Mouse (Mus musculus): ENCODE data around the gene Myl9. TPM values are rescaled to one million over a fixed set of nuclear protein-coding genes. Genes with fewer than 3 reads are reported as not detected.

Gene Myl9
- polyA plus RNA-seq, 1 experiment, result 35.0 TPM

DNA sequence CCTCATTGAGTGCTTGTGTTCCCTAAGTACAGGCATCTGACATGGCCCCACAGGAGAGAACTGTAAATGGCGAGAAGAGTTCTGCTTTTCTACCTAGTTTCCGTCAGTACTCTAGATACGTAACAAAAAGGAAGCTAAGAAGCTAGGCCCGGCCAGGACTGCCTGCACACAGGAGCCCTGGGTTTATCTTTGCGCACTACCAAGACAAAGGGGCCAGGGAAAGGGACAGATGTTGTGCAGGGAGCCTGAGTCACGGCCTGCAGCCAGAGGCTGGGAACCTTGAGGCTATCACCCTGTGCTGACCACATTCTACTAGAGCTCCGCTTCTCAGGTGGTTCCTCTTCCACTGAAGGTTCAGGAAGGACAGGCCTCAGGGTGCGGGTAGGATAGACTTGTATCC is 25.5 kb upstream of the Myl9 start:
- no peak overlapping the region for H3K27ac ChIP-seq (replicated peaks; ENCODE audit: low read depth, low read length)
- no peak overlapping the region for H3K4me3 ChIP-seq (ENCODE audit: insufficient read depth, low read depth, low read length)
- H3K4me1 ChIP-seq (ENCODE audit: control insufficient read depth, insufficient read depth, insufficient read length, low read length), result peaks cover 11% of the 10 kb centered on the region

DNA sequence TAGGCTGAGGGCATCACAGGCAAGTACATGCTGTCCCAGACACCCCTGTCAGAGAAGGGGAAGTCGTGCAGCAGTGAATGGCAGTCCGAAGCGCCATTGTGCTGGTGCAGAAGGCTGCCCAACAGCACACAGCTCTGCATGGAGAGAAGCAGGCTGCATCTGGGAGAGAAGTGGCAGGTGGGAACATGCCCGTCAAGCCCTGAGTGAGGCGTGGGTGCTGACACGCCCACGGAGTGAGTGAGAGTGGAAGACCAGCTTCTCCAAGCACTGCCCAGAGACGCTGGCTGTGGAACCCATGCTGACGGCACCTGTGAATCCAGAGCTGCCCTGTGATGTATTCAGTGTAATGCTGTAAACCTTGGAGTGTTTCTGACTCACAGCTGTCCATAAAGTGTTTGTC is 18.3 kb upstream of the Myl9 start:
- H3K4me1 ChIP-seq (ENCODE audit: control insufficient read depth, insufficient read depth, insufficient read length, low read length), result no peaks in the 10 kb centered on the region
- no peak overlapping the region for H3K27ac ChIP-seq (replicated peaks; ENCODE audit: low read depth, low read length)
- H3K4me3 ChIP-seq (ENCODE audit: insufficient read depth, low read depth, low read length), result no peak overlapping the region

DNA sequence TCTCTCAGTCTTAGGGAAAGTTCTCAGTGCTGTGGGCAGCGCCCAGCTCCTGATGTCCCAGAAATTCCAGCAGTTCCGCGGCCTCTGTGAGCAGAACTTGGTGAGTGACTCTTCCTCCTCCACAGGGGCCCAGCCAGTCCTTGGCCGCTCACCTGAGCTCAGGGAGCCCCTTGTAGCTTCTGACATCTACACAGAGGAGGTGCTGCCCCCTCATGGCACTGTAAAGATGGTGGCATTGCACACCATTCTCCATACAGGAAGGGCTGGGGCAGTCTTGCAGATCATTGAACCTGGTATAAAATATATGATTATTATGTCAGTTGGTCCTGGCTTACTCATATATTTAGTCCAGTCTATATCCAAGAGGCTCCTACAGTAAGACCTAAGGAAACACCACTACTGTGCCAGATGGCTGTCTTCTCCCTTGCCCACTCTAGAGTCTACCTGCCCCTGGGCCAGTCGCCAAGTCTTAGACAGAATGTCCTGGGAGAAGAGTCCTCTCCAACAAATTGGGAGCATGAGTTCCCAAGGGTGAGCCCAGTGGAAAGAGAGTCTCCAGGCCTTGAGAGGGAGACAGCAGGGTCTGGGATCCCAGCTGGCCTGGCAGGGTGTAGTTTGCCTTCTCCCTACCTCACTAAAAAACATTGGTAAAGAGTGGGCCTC is 14.2 kb upstream of the Myl9 start:
- H3K4me1 ChIP-seq (ENCODE audit: control insufficient read depth, insufficient read depth, insufficient read length, low read length), result no peaks in the 10 kb centered on the region; the same call in 1 of the 2 replicates
- no peak overlapping the region for H3K27ac ChIP-seq (replicated peaks; ENCODE audit: low read depth, low read length)
- no peak overlapping the region for H3K4me3 ChIP-seq (ENCODE audit: insufficient read depth, low read depth, low read length)

DNA sequence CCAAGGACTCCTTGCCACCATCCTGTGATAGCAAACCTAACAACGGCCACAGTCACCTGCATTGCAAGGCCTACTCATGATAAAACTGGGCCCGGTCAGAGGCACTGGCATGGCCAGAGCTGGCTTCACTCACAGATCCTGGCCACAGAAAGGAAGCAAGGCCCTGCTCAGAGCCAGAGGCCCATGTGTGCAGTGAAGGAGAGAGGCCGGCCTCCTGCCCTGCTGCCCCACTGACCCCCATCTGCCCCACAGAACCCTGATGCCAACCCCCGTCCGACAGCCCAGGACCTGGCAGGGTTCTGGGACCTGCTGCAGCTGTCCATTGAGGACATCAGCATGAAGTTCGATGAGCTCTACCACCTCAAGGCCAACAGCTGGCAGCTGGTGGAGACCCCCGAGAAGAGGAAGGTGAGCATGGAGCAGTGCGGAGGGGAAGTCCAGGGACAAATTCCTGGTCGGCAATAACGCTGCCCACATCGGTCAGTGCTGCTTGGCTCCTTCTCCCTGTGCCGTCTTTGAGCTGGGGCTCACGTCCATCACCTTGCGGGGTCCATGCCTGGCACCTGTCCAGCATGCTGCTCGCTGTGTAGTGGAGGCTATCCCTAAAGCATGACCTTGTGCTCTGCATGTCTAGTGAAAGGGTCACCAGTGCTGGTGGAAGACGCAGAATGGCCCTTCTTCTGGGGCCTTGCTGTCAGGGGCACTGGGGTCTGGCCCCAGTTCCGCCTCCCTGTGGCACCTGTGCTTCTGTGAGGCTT is 13.5 kb upstream of the Myl9 start:
- Histone ChIP-seq H3K4me1 (ENCODE audit: control insufficient read depth, insufficient read depth, insufficient read length, low read length) (no peaks in the 10 kb centered on the region; the same call in 1 of the 2 replicates), H3K27ac (replicated peaks; ENCODE audit: low read depth, low read length) (no peak overlapping the region), H3K4me3 (ENCODE audit: insufficient read depth, low read depth, low read length) (no peak overlapping the region)

DNA sequence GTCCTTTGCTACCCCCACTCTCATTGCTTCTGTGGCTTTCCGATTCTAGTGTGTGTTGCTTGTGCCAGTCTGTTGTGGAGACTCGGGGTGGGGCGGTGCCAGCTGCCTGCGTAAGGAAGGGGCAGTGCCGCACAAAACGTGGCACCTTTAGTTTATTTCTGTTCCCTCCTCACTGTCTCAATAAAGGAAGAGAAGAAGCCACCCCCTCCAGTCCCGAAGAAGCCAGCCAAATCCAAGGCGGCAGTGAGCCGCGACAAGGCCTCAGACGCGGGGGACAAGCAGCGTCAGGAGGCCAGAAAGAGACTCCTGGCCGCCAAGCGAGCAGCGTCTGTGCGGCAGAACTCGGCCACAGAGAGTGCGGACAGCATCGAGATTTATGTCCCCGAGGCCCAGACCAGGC is 12.7 kb upstream of the Myl9 start:
- Histone ChIP-seq H3K4me1 (ENCODE audit: control insufficient read depth, insufficient read depth, insufficient read length, low read length) (no peaks in the 10 kb centered on the region; the same call in 1 of the 2 replicates), H3K27ac (replicated peaks; ENCODE audit: low read depth, low read length) (no peak overlapping the region)

DNA sequence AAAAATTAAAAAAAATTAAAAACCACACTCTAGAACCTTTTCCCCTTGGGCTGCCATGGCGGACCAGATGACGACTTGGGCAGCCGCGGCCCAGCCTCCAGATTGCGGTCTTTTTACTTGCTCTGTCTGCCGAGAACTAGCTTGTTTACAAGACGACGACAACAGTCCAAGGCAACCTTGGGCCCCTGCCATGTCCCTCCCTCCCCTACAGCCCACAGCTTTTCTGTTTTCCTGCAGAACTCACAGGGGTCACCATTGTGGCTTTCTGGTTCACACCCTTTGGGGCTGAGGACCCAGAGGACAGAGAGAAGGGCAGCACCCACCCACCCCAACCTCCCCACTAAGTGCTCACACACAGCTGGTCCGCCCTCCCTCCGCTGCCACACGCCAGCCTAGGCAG is 12.1 kb upstream of the Myl9 start:
- Histone ChIP-seq H3K27ac (replicated peaks; ENCODE audit: low read depth, low read length) (no peak overlapping the region), H3K4me1 (ENCODE audit: control insufficient read depth, insufficient read depth, insufficient read length, low read length) (no peaks in the 10 kb centered on the region; the same call in 1 of the 2 replicates), H3K4me3 (ENCODE audit: insufficient read depth, low read depth, low read length) (no peak overlapping the region)

More for the DNA sequence above, 12.7 kb upstream of the Myl9 start:
- no peak overlapping the region for H3K4me3 ChIP-seq (ENCODE audit: insufficient read depth, low read depth, low read length)

GRCm38 (mm10) chr2:156764022-156764421 is 11.2 kb upstream of the Myl9 start:
- Histone ChIP-seq H3K4me1 (ENCODE audit: control insufficient read depth, insufficient read depth, insufficient read length, low read length) (no peaks in the 10 kb centered on the region; the same call in 1 of the 2 replicates), H3K27ac (replicated peaks; ENCODE audit: low read depth, low read length) (no peak overlapping the region), H3K4me3 (ENCODE audit: insufficient read depth, low read depth, low read length) (no peak overlapping the region)

DNA sequence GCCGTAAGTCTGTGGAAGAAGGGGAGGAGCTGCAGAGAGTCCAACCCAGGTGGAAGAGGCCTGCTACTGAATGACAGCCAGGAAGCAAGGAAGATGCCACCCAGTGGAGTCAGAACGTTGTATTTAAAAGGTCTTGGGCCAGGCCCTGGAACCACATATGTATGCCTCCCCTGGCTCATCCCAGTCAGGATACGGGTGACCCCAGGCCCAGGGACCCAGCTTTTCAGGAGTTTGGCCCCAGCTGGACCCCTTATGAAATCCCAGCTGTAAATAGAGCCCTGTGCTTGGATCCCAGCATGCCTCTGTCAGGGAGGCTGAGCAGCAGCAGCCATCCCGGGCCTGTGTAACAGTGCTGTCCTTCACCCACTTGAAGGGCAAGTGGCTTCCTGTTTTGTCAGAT is 10.5 kb upstream of the Myl9 start:
- Histone ChIP-seq H3K4me3 (ENCODE audit: insufficient read depth, low read depth, low read length) (no peak overlapping the region), H3K4me1 (ENCODE audit: control insufficient read depth, insufficient read depth, insufficient read length, low read length) (no peaks in the 10 kb centered on the region; the same call in 1 of the 2 replicates), H3K27ac (replicated peaks; ENCODE audit: low read depth, low read length) (no peak overlapping the region)

GRCm38 (mm10) chr2:156765593-156765992 is 9.6 kb upstream of the Myl9 start:
- H3K4me1 ChIP-seq (ENCODE audit: control insufficient read depth, insufficient read depth, insufficient read length, low read length), result no peaks in the 10 kb centered on the region; the same call in 1 of the 2 replicates
- H3K27ac ChIP-seq (replicated peaks; ENCODE audit: low read depth, low read length), result no peak overlapping the region
- H3K4me3 ChIP-seq (ENCODE audit: insufficient read depth, low read depth, low read length), result no peak overlapping the region

GRCm38 (mm10) chr2:156766227-156767019 is 8.8 kb upstream of the Myl9 start:
- no peak overlapping the region for H3K4me3 ChIP-seq (ENCODE audit: insufficient read depth, low read depth, low read length)
- H3K27ac ChIP-seq (replicated peaks; ENCODE audit: low read depth, low read length), result no peak overlapping the region
- no peaks in the 10 kb centered on the region; the same call in 1 of the 2 replicates for H3K4me1 ChIP-seq (ENCODE audit: control insufficient read depth, insufficient read depth, insufficient read length, low read length)

DNA sequence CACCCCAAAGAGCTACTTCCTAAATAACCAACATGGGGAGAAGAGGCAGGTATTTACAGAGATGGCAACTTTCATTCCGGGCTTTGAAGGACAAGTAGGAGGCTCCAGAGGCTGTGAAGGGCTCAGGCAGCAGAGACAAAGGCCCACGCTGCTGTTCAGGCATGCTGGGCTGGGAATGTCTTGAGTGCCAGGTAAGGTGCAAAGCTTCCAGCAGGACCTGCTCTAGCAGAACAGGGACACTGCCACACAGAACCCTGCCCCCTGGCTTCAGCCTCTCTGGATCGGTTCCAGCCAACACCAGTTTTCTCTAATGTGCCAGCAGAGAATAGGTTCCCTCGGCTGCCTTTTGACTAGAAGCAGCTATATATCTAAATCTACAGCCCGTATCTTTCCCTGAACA is 8.1 kb upstream of the Myl9 start:
- H3K27ac ChIP-seq (replicated peaks; ENCODE audit: low read depth, low read length), result no peak overlapping the region
- no peak overlapping the region for H3K4me3 ChIP-seq (ENCODE audit: insufficient read depth, low read depth, low read length)

GRCm38 (mm10) chr2:156769274-156769673 is 5.9 kb upstream of the Myl9 start:
- H3K4me3 ChIP-seq (ENCODE audit: insufficient read depth, low read depth, low read length), result no peak overlapping the region
- H3K27ac ChIP-seq (replicated peaks; ENCODE audit: low read depth, low read length), result no peak overlapping the region
- H3K4me1 ChIP-seq (ENCODE audit: control insufficient read depth, insufficient read depth, insufficient read length, low read length), result 0 out of 2 replicates have a peak, but pooled peaks cover 2% of the 10 kb centered on the region

More for the DNA sequence above, 8.1 kb upstream of the Myl9 start:
- no peaks in the 10 kb centered on the region; the same call in 1 of the 2 replicates for H3K4me1 ChIP-seq (ENCODE audit: control insufficient read depth, insufficient read depth, insufficient read length, low read length)

DNA sequence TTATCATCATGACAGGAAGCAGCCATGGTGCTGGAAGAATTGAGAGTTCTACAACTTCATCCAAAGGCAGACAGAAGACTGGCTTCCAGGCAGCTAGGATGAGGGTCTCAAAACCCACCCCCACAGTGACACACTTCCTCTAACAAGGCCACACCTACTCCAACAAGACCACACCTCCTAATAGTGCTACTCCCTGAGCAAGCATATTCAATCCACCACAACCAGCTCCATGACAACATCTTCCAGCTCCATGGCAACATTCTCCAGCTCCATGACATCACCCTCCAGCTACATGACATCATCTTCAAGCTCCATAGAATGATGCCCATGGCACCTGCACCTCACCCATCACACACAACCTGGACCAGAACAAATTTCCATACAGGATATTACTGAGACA is 1.8 kb upstream of the Myl9 start:
- 0 out of 2 replicates have a peak, but pooled peaks cover 4% of the 10 kb centered on the region for H3K4me1 ChIP-seq (ENCODE audit: control insufficient read depth, insufficient read depth, insufficient read length, low read length)
- no peak overlapping the region for H3K27ac ChIP-seq (replicated peaks; ENCODE audit: low read depth, low read length)
- H3K4me3 ChIP-seq (ENCODE audit: insufficient read depth, low read depth, low read length), result no peak overlapping the region

GRCm38 (mm10) chr2:156774035-156774737 is 1.0 kb upstream of the Myl9 start:
- Histone ChIP-seq H3K4me1 (ENCODE audit: control insufficient read depth, insufficient read depth, insufficient read length, low read length) (0 out of 2 replicates have a peak, but pooled peaks cover 4% of the 10 kb centered on the region), H3K4me3 (ENCODE audit: insufficient read depth, low read depth, low read length) (peak overlapping the region; percentile 42), H3K27ac (replicated peaks; ENCODE audit: low read depth, low read length) (peak overlapping the region; percentile 77)

Measured in brown adipose tissue, adult 24 weeks (tissue).